Mouse (Mus musculus) heart, postnatal 4 days (tissue): ENCODE data around the gene Rasgef1b. TPM values are rescaled to one million over a fixed set of nuclear protein-coding genes. Genes with fewer than 3 reads are reported as not detected.

Source experiments
- DNase-seq: peaks from one replicate; pipeline ENCODE4 v3.0.0; 2021
- total RNA-seq, 2 experiments: library from RNA; stranded (reverse); gene quantifications; 2 replicates each; pipeline ENCODE4 v1.2.3; 2021

Rasgef1b gene
- total RNA-seq, 2 experiments from 2014 or later: 20.4 to 22.4 TPM

DNA sequence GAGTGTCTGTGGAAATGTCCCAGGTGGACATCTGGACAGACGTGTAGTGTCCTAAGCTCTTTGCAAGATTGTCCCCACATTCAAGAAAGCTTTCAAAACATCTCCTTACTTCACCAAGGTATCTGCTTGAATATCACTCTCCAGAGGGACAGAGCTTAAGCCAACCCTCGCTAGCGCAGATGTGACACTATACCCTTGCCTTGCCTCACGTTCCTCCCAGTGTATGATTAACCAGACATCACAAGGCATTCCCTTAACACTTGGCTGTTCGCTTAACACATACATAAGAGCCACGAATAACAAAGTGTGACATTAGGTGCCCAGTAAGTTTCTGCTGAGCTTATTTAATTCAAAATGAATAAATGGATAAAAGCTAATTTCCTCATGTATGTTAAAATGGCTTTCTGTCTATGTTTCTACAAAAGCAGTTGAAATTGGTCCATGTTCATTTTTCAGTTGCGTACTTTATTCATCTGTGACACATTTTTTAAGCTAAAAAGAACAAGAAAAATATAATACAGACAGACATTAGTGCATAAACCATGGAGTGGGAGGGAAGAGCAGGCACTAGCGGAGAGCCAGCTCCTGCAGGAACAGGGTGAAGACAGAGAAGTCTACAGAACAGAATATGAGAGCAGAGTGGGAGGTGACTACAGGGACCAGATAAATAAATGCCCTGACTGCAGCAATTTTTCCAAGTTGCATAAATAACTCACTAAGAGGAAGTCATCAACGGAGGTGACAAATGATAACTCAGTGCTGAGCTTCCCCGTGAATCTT, 126.4 kb downstream of the Rasgef1b start:
- no peak for DNase-seq

DNA sequence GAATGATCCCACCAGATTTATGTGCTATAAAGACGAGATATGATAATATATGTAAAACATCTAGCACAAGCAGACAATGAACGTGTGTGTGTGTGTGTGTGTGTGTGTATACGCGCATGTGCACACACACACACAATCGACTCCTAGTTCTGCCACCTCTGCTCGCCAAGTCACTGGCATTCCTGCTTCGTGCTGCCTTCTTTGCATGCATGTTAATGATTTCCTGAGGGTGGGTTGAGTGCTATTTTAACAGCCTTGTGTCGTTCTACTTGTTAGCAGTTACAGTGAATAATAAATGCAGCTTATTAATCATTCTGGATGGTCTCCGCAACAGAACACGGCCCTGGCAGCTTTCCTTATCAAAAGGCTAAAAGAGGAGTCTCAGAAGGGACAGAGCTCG, 129.5 kb downstream of the Rasgef1b start:
- no peak for DNase-seq

DNA sequence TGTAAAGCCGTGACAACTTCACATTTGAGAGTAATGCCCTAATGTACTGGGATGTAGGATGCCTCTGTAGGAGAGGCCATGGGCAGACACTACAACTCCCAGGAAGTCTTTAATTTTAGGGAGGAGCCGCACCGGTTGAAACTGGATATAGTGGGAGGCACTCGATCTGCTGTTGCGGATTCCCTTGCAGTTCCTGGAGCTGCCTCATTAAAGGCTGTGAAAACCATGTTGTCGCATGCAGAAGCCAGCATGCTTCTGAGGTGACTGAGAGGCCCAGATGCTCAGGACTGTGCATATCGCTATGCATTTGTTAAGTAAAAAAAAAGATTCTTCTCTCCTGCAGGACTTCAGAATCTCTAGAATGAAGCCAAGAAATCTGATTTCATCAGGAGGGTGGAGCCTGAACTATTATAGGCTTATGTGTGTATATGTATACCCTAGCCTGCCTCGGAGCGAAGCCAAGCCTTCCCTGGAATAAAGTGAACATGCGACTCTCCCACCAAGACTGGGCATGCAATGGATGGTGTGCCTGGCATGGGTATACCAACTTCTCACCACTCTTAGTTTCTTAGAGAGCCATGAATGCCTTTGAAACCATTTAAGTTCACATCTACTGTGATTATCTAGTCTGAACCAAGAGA, 130.3 kb downstream of the Rasgef1b start:
- no peak for DNase-seq

DNA sequence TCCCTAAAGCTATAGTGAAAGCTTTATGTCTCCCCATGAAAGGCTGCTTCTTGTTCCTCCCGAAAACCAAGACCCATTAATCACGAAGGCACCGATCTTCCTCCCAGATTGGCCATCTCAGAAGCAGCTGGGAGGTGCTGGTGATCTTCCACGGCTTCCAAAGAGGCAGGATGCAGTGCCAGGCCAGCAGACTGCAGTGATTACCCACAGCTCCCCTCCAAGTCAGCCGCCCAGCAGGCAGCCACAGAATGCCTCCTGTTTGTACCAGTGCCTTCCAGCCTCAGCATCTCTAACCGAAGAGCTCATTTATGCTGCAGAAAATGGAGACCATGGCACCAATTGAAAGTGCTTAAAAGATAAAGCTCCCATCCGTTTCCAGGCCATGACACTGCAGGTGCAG, 131.2 kb downstream of the Rasgef1b start:
- DNase-seq: no peak

DNA sequence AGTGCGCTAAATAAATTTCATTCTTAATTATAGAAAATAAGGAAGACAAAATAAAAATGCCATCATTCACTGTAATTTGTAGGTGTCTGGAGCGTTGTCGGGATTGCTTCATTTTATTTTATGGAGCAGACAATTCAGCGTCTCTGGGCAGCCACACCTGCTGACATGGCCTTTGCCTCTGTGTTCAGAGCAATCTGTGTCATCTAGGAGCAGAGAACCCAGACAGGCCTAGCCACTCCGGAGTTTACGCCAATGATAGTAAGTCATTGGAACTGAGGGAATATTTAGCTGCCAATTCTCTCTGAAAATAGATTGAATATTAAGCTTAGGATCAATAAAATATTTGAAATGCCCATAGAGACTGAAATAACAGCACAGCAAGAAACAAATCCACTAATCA, 137.5 kb downstream of the Rasgef1b start:
- no peak for DNase-seq

DNA sequence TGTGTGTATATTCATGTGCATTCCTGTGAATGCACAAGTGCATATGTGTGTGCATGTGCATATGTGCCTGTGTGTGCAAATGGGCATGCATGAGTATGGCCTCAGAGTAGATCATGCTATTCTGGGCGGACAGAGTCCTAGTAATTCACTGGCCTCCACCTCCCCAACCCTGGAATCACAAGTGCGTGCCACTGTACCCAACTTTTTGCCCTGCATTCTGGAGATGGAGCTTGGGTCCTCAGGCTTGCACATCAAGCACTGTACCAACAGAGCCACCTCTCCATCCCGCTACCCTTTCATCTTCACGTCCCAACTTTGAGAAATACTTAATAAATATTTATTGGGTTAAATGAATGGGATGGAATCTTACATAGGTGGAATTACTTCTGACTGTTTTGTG, 138.3 kb downstream of the Rasgef1b start:
- DNase-seq: no peak

DNA sequence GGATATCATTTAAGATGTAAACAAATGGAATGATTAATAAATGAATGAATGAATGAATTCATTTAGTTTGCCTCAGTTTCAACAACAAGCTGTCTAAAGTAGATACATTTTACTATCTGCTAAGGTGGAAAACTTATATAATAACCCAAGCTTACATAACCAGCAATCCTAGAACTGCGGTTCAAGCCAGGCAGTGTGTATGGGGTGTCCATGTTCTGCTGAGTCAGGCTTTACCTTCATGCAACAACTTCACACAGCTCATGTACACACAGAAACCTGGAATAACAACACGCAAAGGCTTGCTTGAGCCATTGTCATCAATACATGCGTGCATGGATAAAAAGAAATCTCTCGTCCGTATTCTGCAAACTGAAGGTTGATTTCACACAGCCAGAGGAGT, 140.9 kb downstream of the Rasgef1b start:
- DNase-seq: no peak

DNA sequence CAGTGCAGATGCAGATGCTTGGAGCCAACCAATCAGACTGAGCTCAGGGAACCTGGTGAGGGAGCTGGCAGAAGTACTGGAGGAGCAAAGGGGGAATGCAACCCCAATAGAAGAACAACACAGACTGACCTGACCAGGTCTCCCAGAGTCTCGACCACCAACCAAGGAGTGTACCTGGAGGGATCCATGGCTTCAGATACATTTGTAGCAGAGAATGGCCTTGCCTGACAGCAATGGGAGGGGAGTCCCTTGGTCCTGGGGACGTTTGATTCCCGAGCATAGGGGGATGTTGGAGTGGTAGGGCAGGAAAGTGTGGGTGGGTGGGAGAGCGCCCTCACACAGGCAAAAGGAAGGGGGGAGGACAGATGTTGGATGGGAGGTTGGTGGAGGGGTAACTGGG, 141.3 kb downstream of the Rasgef1b start:
- DNase-seq: no peak

DNA sequence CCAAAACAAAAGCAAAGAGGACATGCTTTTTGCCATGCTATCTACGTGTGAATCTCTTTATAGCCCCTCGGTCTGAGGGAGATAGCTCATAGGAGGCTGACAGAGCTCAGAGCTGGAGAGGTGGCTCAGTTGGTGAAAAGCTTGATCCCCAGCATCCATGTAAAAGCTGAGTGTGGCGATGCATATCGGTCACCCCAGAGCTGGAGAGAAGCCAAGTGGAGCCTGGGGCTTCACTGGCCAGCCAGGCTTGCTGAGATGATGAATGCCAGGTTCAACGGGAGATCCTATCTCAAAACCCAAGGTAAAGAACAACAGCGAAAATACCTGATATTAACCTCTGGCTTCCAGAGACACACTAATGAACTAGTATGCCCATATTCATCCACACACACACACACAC, 142.6 kb downstream of the Rasgef1b start:
- no peak for DNase-seq

DNA sequence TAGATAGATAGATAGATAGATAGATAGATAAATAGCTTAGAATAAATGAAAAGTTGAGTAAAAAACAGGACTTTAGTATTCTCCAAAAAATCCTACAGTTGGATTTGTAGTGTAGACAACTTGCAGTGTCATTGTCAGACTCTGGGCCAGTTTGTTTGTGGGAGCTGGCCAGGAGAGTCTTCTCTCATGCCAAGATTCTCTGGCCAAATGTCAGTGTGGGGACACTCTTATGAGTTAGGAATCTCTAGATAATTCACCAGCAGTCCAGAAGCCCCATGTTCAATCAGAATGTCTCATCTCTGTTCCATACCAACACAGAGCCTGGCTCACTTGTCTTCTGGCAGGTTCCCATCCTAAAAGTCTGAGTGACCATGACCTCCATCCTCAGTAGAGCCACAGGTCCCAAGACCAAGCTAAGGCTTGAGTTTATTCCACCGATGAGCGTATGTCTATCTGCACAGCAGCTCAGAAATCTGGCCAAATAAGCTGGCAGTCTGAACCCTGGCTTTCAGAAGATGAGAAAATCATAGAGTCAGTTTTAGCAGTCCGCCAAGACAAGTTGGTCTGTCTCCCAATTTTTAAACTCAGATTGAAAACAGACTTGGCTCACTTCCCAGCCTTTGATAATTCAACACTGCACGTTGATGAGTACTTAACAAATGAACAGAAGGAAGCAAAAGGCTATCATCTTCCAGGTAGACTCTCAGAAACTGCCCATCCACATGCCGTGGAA, 143.5 kb downstream of the Rasgef1b start:
- no peak for DNase-seq

DNA sequence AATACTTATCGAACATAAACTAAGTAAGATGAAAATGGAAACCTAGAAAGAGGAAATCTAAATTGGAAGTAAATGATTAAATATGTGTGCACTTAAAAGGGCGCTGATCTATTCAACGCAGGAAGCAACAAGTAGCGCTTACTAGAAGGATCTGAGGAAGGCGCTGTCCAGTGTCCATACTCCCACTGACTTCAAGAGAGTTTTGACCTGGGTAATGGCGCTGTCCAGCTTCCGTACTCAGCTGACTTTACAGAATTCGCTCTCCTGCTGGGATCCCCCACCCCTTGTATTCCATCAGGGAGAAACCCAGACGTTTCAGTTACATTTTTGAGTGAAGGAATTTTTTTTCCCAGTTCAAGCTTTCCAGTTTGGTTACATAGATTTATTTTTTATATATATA, 144.6 kb downstream of the Rasgef1b start:
- DNase-seq: peak; percentile 39

DNA sequence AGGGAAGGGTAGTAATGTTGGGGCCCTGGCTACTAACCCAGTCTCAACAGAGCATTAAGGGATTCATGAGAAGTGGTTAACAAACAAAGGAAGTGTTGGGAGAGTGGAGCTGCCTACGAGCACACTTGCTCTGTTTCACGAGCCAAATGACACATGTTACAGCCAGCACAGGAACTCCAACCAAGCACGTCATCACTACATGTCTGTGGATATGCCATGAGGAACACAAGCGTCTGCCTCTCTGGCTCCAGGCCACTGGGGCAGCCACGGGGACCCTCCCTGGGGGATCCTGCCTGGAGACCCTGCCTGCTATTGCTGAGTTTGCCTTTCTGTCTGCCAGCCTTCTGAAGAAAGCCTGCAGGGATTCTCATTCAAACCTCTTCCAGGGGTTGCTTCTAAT, 146.8 kb downstream of the Rasgef1b start:
- no peak for DNase-seq

DNA sequence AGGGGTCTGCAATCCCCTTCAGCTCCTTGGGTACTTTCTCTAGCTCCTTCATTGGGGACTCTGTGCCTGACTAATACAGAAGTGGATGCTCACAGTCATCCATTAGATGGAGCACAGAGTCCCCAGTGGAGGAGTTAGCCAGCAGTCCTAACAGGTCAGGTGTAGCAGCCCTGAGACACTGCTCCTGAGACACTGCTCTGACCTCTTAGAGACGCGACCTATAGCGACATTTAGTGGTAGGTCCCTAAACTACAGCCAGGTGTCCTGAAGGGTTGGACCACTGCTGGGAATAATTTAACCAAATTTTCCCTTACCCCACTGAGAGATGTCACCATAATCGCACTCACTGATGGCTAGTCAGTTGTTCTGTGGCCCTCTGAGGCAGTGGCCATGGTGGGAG, 150.2 kb downstream of the Rasgef1b start:
- DNase-seq: peak; percentile 75

DNA sequence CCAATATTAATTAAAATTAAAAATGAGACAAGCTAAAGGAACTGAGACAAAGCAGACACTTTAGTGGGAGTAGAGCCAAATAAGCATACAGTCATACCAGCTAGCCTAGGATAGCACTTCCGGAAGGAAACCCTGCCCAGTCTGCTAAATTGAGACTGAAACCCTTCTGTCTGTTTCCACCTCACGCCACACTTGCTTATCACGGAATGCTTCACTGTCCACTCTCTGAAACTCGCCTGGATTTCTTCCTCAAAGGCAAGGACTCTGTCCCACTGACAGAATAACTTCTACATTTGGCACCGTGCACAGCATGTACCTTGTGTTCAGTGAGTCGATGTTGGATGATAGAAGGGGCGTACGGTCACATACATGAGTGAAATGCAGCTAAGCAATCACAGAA, 153.0 kb downstream of the Rasgef1b start:
- DNase-seq: peak; percentile 40

DNA sequence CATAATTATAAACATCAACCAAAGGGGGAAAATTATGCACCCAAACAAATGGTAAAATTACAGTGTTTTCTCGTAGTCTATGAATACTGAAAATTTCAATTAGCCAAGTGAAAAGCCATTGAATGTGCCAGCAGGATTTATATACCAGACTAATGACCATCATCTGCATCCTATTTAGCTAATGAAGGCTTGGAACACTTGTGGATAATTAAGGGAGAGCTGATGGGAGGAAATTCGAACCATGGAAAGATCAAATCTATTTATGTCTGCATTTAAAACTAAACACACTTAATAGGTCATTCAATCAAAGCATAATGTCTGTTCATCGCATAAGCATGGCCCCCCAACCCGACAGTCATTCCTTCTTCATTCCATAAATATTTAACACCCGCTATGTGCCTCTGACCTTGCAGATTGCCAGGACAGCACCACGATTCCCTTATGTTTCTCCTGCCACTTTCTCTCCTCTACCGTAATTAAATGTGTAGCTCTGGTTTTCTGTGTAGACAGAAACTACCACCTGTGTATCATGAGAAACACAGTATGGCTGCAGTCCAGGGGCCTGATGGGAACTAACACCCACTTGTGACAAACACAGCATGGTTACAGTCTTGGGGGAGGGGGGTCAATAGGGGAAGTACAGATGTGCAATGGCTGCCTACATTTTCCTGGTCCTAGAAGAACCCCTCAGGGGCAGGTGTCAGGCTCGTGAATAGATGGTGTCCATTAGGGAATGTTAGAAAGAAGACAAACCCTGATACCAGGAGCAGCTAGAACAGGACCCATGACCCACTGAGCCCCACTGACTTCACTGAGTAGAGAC, 164.2 kb downstream of the Rasgef1b start:
- no peak for DNase-seq

DNA sequence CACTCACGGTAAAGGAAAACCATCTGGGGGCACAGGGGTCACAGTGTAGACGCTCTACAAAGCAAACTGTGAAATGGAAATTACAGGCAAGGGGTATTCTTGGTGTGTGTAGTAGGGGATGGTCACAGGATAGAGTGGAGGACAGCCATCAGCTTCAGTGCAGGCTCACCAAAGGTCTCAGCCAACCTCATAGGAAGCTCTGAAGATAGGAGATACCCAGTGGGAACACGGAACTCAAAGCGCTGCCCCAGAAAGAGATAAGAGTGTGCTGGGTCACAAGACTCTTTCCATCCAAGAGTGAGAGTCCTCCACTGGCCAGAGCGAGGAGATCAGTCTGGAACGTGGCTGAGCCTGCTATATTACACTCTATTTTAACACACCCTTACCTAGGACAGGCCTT, 166.8 kb downstream of the Rasgef1b start:
- DNase-seq: no peak

DNA sequence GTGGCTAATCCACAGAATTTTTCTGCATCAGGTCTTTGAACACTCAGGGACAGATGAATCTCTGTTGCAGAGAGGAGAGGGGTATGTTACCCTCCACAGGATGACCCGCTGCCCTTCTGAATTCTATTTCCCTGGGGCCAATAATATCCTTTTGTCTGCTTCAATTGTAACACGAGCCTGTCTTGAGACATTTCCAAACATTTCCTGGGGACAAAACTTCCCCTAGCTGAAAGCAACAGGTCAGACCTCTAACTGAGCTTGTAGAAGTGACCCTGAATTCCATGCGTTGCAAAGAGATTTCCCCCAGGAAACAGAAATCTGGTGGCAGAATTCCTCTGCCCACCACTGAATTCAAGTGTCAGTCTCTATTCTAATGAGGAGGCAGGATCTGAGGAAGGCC, 169.1 kb downstream of the Rasgef1b start:
- DNase-seq: no peak

DNA sequence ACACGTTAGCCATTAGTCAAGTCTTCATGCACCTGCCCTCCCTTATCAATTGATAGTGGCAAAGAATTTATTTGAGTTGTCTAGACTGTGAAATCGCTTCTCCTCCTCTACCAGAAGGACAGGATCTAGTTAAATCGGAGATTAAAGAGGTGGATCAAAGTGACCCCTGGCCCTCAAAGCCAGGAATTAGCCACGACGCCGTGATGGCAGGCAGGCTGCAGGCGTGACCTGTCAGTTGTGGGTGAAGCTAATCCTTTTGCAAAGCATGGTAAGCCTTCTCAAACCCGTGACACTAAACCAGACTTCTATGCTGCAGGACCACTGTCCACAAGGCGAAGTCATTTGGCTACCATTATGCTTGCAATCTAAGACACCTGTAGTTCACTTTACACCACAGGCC, 170.6 kb downstream of the Rasgef1b start:
- no peak for DNase-seq

DNA sequence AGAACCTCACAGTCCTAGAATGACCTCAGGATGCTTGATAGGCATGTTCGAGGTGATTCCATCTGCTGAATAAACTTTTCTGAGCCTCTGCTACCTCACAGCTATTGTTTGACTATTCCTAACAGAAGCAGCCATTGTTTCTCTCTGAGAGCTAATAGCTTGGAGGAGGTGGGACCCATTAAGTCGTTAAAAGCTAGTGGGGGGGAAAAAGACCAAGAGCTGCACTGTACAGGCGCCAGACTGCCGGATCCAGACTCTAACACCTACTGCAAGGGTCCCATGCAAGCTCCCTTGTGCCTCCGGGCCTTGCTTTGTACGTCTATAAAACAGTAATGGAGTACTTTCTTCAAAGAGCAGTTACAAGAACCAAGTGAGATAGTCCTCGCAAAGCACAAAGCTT, 176.2 kb downstream of the Rasgef1b start:
- no peak for DNase-seq

DNA sequence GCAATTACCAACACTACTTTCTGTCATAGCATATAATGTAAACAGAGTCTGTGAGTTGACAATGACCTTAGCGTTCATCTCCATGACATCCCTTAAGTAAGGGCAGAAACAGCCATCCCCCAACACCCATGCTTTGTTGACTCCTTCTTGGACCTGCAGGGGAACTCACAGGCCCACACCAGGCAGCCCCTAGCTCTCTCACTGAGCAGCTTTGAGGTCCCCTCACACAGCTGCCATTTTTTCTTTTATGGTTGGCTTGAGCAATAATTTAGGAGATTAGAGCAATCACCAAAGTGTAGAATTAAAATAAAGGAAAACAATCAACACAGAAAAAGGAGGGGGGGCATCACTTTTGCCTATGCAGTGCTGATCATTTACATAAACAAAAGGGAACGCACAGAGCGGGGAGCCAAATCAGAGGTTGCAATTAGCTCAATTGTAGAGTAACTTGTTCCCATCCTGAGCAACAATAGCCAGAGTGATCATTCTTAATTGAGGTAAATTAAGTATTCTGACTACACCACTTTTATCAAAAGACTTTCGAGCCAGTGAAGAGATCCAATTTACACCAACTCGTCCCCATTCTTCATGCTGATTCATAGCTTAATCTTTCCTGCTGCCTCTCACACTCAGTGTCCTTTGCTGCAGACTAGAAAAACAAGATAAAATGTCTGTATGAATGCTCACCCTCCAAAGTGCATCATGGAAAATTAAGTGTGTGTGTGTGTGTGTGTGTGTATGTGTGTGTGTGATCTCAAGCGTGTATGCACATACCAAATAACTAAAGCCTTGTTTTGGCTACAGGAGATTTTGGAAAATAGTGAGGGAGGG, 184.0 kb downstream of the Rasgef1b start:
- no peak for DNase-seq

DNA sequence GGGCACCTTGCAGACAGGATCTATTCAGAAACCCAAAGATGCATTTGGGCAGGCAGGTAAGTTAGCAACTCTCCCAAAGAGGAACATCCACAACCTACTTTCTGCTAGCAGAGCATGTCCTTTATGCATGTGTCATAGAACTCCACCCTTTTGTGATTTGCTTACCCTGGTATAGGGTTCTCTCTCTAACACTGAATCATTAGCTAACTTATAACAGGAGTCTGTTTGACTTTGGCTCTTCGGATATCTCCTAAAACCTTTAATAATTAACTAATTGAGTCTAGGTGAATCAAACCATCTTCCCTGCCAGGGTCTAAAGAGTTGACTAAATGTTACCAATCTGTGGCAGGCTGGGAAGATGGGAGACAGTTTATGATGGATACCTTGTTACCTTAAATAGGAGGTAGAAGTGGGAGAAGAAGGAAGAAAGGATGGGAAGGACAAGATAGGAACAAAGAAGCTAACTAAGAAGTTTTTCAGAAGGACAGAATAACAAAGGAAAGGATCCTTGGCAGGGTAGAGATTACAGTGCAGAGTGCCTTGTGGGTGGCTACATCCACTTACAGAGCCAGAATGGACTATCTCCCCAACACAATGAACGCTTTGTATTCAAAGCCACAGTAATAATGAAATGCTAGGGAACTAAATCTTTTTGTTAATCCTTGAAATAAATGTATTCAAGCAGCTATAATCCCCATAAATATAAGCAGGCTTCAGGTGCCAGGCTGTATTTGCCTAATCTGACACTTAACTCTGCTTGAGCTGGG, 186.7 kb downstream of the Rasgef1b start:
- no peak for DNase-seq
